Mouse (Mus musculus): ENCODE data around the gene Lrrc26. TPM values are rescaled to one million over a fixed set of nuclear protein-coding genes. Genes with fewer than 3 reads are reported as not detected.

Lrrc26 gene
- polyA plus RNA-seq, 3 experiments from 2014 or later, result not detected

- no peak for ATAC-seq
Measured at GRCm38 (mm10) chr2:25266720-25267119, 23.0 kb upstream of the Lrrc26 start.

GRCm38 (mm10) chr2:25267241-25267640, 22.5 kb upstream of the Lrrc26 start:
- no peak for ATAC-seq

DNA sequence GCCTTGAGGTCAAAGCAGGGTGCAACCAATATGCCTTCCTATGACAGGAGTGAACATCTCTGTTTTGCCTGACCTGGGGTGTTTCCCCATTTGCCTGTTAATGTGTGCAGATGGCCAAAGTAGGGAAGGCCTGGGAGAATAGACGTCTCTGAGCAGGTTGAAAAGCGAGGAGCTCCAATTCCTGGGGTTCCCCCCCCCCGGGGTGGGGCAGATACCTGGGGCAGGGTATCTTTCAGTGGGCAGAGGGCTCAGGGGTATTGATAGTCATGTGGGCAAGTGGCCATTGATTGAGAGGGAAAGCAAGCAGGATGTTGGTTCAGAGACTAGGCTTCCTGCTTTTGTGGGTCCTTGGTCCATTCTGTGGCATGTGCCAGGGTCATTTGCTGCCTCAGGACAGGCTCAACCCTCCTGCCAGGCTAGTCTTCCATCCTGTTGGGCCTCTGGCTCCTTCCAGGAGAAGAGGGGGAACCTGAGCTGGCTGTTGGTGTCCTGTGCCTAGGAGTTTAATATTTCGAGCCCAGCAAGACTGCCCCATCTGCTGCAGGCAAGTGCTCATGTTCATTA, 21.9 kb upstream of the Lrrc26 start:
- no peak for ATAC-seq

- ATAC-seq, result peak; percentile 93
Measured at GRCm38 (mm10) chr2:25271827-25272511, 17.7 kb upstream of the Lrrc26 start, which contains the start of the genes Ssna1 and Anapc2. TSS of gene Ssna1 (minus strand) at chr2:25272438. TSS of gene Anapc2 (plus strand) at chr2:25272478.

DNA sequence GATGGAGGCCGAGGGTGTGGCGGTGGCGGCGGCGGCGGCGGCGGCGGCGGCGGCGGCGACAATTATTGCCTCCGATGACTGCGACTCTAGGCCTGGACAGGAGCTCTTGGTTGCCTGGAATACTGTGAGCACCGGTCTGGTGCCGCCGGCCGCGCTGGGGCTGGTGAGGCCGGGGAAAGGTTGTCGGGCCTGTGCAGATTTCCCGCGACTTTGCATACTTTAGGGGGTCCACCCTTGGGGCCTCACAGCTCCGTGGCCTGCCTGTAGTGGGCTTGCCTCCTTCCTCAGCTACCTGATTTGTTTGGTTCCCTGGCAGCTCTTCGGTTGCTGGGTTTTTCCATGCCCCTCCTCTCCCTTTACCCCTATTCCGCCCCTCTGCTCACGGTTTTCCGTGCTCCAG, 17.2 kb upstream of the Lrrc26 start:
- ATAC-seq, result peak; percentile 2

- ATAC-seq, result no peak
Measured at GRCm38 (mm10) chr2:25273010-25273409, 16.7 kb upstream of the Lrrc26 start.

GRCm38 (mm10) chr2:25278928-25279882, 10.5 kb upstream of the Lrrc26 start:
- ATAC-seq, result peak; percentile 61

DNA sequence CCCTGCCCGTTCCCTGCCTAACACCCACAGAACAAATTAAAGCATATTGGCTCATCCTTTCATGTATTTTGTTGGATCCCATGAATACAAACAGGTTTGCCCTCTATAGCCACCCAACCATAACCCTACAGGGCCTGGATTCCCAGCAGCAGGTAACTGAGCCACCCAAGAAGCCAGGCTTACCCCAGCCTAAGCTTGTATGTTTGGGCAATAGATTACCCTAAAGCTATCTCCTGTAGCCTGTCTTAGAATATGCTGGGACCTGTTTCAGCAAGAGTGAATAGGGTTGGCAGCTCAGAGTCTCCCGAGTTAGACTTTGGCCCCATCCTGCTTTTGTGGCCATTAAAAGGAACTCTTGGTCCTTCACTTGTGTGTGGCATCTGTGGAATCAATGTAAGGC, 4.2 kb upstream of the Lrrc26 start:
- ATAC-seq, result no peak

DNA sequence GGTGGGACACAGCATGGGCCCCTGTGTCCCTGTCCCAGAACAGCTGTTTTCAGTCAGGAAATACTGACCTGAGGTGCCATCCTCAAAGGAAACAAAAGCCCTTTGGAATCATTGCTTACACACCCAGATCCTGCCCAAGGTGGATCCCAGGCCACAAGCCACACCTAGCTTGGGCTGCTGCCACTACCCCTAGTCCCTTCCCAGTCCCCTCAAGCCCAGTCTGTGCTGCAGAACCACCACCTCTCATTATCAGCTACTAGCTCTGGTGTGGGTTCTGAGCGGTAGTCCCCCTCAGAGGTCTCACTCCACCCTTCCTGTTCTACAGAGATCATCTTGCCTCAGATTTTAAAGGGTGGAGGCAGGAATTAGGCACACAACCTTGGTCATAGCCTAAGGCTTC, 3.4 kb upstream of the Lrrc26 start:
- ATAC-seq, result no peak

- ATAC-seq, result no peak
Measured at GRCm38 (mm10) chr2:25286837-25287636, 2.7 kb upstream of the Lrrc26 start.

DNA sequence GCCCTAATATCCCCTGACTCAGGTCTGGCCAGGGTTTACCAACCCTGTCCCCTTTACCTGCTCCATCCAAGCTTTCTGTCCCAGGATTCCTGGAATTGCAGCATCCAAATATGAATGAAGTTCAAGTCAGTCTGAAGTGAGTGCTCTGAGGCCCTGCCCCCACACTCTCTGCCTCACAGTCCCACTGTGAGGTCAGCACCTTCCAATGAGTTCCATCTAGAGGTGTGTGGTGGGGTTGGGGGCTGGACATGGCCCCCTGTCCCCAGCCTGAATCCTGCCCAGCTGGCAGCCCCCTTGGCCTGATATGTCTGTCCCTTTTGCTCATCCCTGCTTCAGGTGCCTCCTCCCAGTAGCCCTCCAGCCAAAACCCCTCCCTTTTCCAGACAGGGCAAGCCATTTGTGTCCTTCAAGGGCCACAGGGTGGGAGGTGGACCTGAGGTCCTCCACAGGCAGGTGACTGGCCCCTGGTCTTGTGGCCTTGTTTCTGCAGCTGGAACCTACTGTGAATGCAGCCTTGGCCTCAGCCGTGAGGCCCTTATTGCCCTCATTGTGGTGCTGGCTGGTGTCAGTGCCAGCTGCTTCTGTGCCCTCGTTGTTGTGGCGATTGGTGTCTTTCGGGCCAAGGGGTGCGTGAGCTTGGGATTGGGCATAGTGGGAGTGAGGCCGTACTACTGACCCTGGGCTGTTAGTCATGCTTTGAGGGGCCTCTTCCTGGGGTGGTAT, 1.6 kb upstream of the Lrrc26 start, which contains the start of gene Tmem210:
Gene Tmem210, plus strand, starts transcription at position 219 of the 723 bp plus-strand sequence.
- ATAC-seq, result no peak

- no peak for ATAC-seq
Measured at GRCm38 (mm10) chr2:25288734-25289345, 875 bp upstream of the Lrrc26 start.

DNA sequence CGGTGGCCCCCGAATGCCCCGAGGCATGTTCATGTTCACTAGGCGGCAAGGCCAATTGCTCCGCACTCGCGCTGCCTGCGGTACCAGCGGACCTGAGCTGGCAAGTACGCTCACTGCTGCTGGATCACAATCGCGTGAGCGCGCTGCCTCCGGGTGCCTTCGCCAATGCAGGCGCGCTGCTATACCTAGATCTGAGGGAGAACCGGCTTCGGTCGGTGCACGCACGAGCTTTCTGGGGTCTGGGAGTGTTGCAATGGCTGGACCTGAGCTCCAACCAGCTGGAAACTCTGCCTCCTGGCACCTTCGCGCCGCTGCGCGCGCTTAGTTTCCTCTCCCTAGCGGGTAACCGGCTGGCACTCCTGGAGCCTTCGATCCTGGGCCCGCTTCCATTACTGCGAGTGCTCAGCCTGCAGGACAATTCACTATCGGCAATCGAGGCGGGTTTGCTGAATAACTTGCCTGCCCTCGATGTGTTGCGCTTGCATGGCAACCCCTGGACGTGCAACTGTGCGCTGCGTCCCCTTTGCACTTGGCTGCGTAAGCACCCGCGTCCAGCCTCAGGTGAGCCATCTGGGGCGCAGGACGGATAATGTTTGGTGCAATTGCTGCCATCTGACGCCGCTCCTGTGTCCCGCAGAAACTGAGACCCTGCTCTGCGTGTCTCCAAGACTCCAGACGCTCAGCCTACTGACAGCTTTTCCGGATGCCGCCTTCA, 543 bp downstream of the Lrrc26 start:
- ATAC-seq, result no peak

DNA sequence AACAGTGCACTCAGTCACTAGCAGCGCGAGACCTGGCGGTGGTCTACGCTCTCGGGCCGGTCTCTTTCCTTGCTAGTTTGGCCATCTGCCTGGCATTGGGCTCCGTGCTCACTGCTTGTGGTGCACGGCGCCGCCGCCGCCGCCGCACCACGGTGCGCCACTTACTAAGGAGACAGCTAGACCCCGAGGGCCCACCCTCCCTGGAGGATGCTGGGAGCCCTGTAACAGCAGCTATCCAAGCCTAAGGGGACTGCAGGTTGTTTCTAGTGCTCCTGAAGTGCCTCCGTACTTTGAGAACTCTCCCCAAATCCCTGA, 1.1 kb downstream of the Lrrc26 start:
- no peak for ATAC-seq

DNA sequence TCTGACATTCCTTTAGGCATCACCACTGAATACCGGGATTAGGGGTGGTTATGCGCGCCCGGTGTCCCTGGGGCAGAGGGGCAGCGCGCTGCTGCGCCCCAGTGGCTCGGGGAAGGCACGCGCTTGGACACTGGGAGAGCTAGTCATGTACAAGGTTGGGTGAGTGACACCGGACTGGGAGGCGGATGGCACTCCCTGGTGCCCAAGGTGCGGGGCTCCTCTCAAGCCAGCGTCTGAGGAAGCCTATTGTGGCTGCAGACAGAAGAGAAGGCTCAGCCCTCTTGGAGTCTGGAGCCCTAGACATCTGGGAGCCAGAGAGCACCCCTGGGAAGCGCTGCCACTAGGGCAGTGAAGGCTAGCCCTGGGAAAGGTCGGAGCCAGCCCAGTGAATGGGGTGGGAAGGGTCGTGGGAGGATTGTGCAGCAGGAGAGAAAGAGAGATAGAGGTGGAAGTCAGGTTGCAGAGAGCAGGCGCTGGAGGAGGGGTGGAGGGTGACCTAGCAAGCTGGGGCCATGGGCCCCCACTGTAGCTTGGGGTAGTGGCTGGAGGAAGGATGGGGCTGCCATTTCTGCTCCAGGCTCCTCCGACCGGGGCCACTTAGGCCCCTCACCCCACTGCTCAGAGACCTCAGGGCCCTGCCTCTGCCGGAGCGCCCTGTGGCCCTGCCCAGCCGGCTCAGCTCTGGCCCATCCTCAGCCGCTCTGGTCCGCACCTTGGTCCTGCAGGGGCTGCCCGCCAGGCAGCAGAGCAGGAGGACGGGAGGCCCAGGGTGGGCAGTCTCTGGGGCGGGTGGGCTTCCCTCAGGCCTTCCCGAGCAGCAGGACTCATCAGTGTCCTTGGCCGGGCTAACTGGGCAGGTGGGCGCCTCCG, 1.7 kb downstream of the Lrrc26 start:
- ATAC-seq, result no peak

- ATAC-seq, result no peak
Measured at GRCm38 (mm10) chr2:25292054-25292544, 2.4 kb downstream of the Lrrc26 start.

DNA sequence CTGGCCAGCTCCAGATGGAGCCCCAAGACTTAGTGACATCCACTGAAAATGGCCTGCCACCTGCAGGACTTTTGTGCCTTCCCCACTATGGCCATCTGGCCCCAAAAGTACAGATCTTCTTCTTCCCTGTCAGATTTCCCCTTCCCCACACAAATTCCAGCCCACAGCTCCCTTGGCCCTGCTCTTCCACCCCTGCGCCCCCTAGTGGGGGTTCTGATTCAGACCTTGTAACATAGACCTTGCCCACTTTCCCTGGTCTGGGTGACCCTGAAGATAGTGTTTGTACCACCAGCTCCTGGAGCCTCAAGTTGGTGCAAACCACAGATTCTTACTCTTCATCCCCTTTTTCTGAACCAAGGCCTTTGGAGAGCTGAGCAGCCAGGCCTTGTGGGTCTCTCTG, 3.1 kb downstream of the Lrrc26 start:
- ATAC-seq, result peak; percentile 46

- ATAC-seq, result no peak
Measured at GRCm38 (mm10) chr2:25293706-25294105, 4.0 kb downstream of the Lrrc26 start.

- ATAC-seq, result no peak
Measured at GRCm38 (mm10) chr2:25297093-25297492, 7.4 kb downstream of the Lrrc26 start.

GRCm38 (mm10) chr2:25298046-25298445, 8.3 kb downstream of the Lrrc26 start:
- no peak for ATAC-seq

All from inflammation-experienced regulatory T-cells, adult 6 months (primary cell).